Mouse (Mus musculus): Measurements from ENCODE around the gene Gm28635. TPM values are rescaled to one million over a fixed set of nuclear protein-coding genes. Genes with fewer than 3 reads are reported as not detected.

Gene Gm28635
- polyA plus RNA-seq, 1 experiment from 2014 or later: not detected

DNA sequence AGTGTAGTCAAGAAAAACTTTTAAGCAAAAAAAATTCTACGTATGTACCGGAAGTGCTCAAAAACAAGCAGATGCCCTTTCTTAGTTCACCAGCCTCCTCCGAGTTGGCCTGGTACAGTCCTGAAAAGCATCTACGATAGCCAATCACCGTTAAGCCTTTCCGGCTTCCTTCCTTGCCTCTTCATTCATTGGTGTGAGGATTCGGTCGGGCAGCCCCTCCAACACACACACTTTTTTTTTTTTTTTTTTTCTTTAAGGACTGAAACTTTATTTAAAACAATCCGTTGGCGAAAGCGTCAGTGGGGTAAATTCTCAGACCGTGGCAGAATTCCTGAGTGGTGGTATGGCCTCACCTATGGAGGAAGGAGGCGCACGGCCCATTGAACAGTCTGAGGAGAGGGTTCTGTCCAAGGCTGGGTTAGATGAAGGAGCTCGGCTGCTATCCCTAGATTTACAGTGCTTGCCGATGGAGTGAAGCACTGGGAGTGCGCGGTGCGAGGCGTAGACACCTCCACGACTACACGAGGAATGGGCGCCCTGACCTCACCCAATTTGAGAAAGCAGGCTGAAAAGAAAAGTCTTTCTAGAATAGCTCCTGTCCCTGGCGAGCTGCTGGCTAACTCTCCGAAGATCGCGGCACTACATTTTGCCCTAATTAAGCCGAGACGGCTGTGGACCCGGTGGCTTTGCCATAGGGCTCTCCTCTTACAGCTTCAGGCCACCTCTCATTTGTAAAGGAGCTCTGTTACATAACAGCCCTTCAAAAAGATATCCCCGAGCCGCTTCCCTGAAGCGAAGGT is 37.9 kb upstream of the Gm28635 start:
- H3K36me3 ChIP-seq: peaks cover 16% of the 10 kb centered on the region
- peaks cover 40% of the 10 kb centered on the region for H3K4me1 ChIP-seq (replicated peaks)

DNA sequence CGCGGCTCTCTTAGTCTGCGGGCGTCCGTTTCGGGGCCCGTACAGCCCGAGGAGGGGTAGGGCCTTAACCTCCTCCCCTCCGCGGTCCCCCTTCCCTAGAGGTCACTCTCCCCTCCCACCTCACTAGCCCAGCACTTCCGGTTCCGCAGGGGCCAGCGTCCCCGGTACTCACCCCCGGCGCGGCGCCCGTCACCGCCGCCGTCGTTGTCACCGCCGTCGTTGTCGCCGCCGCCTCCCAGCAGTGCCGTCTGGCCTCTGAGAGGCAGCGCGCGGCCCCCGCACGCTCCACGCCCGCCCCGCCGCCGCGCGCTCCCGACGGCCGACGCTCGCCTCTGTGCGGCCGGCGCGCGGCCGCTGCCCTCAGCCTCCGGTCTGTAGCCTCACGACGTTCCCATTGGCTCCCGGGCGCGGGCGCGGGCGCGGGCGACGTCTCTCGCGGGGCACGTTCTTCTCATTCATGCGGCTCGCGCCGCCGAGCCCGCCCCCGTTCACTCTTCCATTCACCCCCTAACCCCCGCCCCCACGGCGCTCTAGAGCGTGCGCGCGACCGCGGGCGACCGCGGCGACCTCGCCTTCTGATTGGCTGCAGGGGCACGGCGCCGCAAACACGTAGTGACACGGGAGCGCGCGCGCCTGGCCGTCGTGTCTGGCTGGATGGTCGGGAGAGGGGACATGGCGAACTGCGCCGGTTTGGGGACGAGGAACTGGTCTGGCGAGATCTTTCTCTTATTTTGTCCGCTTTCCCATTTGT is 37.1 kb upstream of the Gm28635 start, which contains the start of gene Zdhhc5:
Zdhhc5 (minus strand) TSS at position 370 of the 751 bp plus-strand sequence.
- H3K36me3 ChIP-seq: peaks cover 17% of the 10 kb centered on the region
- peak within 1 kb of the TSS; percentile 82 for H3K4me3 ChIP-seq (replicated peaks)
- peak within 1 kb of the TSS; percentile 98 for H3K27ac ChIP-seq
- peaks cover 47% of the 10 kb centered on the region for H3K4me1 ChIP-seq (replicated peaks)
- no peaks in the 10 kb centered on the region for H3K9me3 ChIP-seq (replicated peaks)
- DNase-seq (peak; percentile 98), ATAC-seq (ENCODE audit: low read depth) (peak; percentile 89)
- no peaks in the 10 kb centered on the region for H3K27me3 ChIP-seq
- under 1% methylated on average over 86 of the region's 107 CpGs for WGBS (ENCODE audit: insufficient replicate concordance)
- peak within 1 kb of the TSS; percentile 98 for H3K9ac ChIP-seq
- peak within 1 kb of the TSS; percentile 84 for H3K4me2 ChIP-seq

More for the DNA sequence above, 37.9 kb upstream of the Gm28635 start:
- Histone ChIP-seq H3K27ac (peak overlapping the region; percentile 98), H3K27me3 (no peaks in the 10 kb centered on the region), H3K9me3 (replicated peaks) (no peaks in the 10 kb centered on the region), H3K4me2 (peak overlapping the region; percentile 84), H3K4me3 (replicated peaks) (peak overlapping the region; percentile 82), H3K9ac (peak overlapping the region; percentile 98)
- DNase-seq (no peak), ATAC-seq (ENCODE audit: low read depth) (peak; percentile 86)
- WGBS (ENCODE audit: insufficient replicate concordance): under 1% methylated on average over 33 of the region's 33 CpGs

DNA sequence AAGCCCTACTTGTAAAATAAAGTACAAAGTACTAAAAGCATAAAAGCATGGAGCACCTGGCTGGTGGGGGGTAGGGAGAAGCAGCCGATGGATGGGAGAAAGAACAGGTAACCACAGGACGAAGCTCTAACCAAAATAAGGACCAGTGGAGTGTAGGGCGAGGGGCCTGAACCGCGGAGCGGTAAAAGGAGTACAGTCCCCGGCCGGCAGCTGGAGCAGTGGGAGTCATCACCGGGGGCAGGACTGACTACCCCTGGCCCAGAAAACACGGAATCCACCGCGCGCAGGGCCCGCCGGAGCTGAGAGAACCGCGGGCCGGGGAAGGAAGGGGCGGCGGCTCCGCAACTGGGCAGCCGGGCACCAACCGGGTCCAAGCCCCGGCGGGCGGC is 36.6 kb upstream of the Gm28635 start:
- ATAC-seq (ENCODE audit: low read depth): no peak
- H3K36me3 ChIP-seq: peaks cover 22% of the 10 kb centered on the region
- DNase-seq: no peak
- peak overlapping the region; percentile 98 for H3K27ac ChIP-seq
- H3K4me1 ChIP-seq (replicated peaks): peaks cover 49% of the 10 kb centered on the region
- no peaks in the 10 kb centered on the region for H3K27me3 ChIP-seq
- H3K4me3 ChIP-seq (replicated peaks): peak overlapping the region; percentile 82
- H3K9ac ChIP-seq: peak overlapping the region; percentile 98
- H3K4me2 ChIP-seq: peak overlapping the region; percentile 75
- under 1% methylated on average over 26 of the region's 26 CpGs for WGBS (ENCODE audit: insufficient replicate concordance)
- H3K9me3 ChIP-seq (replicated peaks): no peaks in the 10 kb centered on the region

DNA sequence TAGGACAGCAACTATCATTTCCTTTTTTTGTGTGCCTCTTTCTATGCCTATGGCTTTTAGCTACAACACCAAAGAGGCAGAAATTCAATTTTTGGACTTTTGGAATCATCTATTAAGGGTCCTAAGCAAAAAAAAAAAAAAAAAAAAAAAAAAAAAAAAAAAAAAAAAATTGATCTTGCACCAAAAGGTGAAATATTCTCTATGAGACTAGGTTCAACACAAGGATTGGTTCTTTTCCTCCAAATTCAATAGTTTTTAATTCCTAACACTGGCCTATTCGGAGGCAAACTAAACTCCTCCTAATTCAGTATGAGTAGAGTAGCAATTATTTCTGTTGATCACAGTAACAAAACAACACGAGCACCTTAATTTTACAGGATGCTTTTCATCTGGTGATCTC is 34.1 kb upstream of the Gm28635 start:
- DNase-seq: no peak

DNA sequence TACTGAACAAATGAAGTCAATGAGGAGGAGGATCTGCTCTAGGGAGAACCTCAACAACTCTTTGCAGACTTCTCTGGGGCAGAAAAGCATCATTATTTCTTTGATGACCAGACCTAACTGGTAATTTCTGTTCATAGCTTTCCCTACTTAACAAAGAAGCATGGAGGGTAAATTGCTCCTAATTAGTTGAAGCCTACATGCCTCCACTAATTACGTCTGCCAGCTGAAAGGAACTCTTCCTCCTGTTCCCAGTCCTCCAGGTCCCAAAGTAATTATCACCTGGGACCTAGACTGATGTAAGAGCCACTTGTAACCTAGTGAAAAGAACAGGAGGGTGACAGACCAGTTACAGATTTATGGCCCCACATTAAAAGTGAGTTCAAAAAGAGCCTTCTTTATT is 29.7 kb upstream of the Gm28635 start:
- Histone ChIP-seq H3K9me3 (replicated peaks) (no peaks in the 10 kb centered on the region), H3K4me1 (replicated peaks) (peaks cover 66% of the 10 kb centered on the region), H3K4me2 (no peak overlapping the region), H3K9ac (no peak overlapping the region), H3K27me3 (no peaks in the 10 kb centered on the region), H3K27ac (no peak overlapping the region; the same call in 1 of the 2 replicates), H3K4me3 (replicated peaks) (no peak overlapping the region), H3K36me3 (peaks cover 81% of the 10 kb centered on the region)
- WGBS (ENCODE audit: insufficient replicate concordance): 85% methylated on average over 1 of the region's 1 CpGs
- DNase-seq (no peak), ATAC-seq (ENCODE audit: low read depth) (no peak)

More for the DNA sequence above, 34.1 kb upstream of the Gm28635 start:
- WGBS (ENCODE audit: insufficient replicate concordance): 85% methylated on average over 2 of the region's 2 CpGs
- H3K27ac ChIP-seq: no peak overlapping the region
- ATAC-seq (ENCODE audit: low read depth): no peak
- no peak overlapping the region for H3K9ac ChIP-seq
- H3K36me3 ChIP-seq: peaks cover 47% of the 10 kb centered on the region
- 0 out of 2 replicates have a peak overlapping the region, but pooled peaks have one; percentile 75 for H3K4me2 ChIP-seq
- H3K9me3 ChIP-seq (replicated peaks): no peaks in the 10 kb centered on the region
- H3K27me3 ChIP-seq: no peaks in the 10 kb centered on the region
- H3K4me3 ChIP-seq (replicated peaks): no peak overlapping the region
- peaks cover 56% of the 10 kb centered on the region for H3K4me1 ChIP-seq (replicated peaks)

DNA sequence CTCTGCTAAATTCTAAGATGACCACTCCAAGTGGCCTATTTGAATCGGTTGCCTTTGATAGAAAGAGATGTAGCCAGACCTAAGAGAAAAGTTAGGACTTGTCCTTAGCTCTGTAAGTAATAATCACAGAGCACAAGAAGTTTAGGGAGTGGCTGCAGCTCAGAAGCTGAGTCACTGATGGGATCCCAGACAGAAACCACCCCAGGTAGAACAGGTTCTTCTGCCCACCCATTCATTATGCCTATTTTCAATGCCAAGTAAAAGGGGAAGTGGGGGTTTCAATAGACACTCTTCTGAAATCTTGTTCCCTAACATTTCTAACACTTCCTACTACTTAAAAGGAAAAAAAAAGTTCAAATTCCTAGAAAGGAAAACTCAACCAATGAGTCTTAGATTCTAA is 27.5 kb upstream of the Gm28635 start:
- no peak overlapping the region for H3K27ac ChIP-seq
- H3K9ac ChIP-seq: no peak overlapping the region
- peaks cover 54% of the 10 kb centered on the region for H3K4me1 ChIP-seq (replicated peaks)
- H3K36me3 ChIP-seq: peaks cover 83% of the 10 kb centered on the region
- no peaks in the 10 kb centered on the region for H3K9me3 ChIP-seq (replicated peaks)
- 0 out of 2 replicates have a peak, but pooled peaks have one; percentile 47 for ATAC-seq (ENCODE audit: low read depth)
- H3K27me3 ChIP-seq: no peaks in the 10 kb centered on the region
- no peak overlapping the region for H3K4me3 ChIP-seq (replicated peaks)
- WGBS (ENCODE audit: insufficient replicate concordance): 73% methylated on average over 1 of the region's 1 CpGs
- no peak overlapping the region for H3K4me2 ChIP-seq
- no peak for DNase-seq

DNA sequence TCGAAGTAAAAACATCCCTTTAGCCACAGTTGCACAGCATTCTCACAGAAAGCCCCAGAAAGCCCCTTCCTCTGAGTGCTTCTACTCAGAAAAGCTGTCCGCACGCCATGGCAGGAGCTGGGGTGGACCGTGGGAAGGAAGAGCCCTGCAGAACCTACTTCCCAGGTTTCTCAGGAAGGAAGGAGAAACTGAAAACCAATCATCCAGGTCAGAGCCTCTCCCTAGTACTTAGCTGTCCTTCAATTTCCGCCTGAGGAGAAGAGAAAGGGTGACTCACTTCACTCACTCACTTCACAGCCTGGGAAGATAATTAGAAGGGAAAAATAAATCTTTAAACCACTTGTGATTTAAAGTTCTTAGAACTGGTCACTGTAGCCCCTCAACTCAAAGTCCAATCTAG is 26.5 kb upstream of the Gm28635 start:
- 65% methylated on average over 5 of the region's 5 CpGs for WGBS (ENCODE audit: insufficient replicate concordance)
- ATAC-seq (ENCODE audit: low read depth) (no peak), DNase-seq (no peak)
- Histone ChIP-seq H3K27me3 (no peaks in the 10 kb centered on the region), H3K36me3 (peaks cover 84% of the 10 kb centered on the region), H3K9me3 (replicated peaks) (no peaks in the 10 kb centered on the region), H3K4me2 (no peak overlapping the region), H3K9ac (no peak overlapping the region), H3K27ac (no peak overlapping the region), H3K4me3 (replicated peaks) (no peak overlapping the region), H3K4me1 (replicated peaks) (peaks cover 47% of the 10 kb centered on the region)

DNA sequence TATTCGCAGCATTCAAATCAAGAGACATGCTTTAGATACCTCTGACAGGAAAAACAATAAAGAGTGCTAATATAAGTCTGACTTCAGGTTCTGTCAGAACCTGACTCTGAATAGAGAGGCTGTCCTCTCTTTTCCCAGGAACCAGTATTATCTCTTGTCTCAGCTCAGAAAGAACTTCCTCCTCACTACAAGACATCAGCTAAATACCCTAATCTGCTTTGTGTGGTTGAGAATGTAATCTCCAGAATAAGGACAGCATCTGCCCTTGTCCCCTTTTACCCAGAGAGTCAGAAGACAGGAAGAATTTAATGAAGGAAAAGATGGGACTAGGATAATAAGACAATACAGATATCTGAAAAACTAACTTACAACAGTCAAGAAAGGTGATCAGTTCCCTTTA is 25.7 kb upstream of the Gm28635 start:
- 56% methylated on average over 1 of the region's 1 CpGs for WGBS (ENCODE audit: insufficient replicate concordance)
- H3K4me2 ChIP-seq: no peak overlapping the region
- peaks cover 84% of the 10 kb centered on the region for H3K36me3 ChIP-seq

DNA sequence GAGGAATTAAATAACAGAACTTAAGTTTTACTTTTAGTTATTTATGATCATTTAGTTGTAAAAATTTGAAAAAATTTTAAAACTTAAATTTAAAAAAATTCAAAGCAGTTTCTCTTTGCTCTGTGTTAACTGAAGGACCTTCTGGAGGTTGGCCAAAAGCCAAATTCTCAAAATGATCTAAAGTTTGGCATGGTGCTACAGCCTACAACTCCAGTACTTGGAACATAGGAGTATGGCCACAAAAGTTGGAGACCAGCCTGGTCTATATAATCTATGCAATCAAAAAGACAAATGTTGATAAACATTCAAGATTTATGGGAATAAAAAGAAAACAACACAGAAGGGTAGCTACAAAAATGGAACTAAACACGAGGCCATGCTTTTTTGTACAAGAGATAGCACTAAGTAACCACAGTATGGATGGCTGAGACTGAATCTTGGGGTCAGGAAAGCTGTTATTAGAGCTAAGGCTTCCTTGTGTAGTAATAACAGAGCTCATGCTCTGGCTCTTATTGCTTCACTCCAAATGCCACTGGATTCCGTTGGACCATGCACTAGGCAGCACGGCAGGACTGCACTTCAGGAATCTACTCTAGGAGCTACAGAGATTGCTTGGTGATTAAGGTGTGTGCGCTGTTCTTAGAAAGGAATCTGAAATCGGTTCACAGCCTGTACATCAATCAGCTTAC is 17.3 kb upstream of the Gm28635 start:
- H3K4me2 ChIP-seq: no peak overlapping the region
- H3K9me3 ChIP-seq (replicated peaks): no peaks in the 10 kb centered on the region
- no peak overlapping the region for H3K9ac ChIP-seq
- WGBS (ENCODE audit: insufficient replicate concordance): 86% methylated on average over 5 of the region's 5 CpGs
- no peak for ATAC-seq (ENCODE audit: low read depth)
- DNase-seq: no peak
- peaks cover 84% of the 10 kb centered on the region for H3K36me3 ChIP-seq
- H3K4me3 ChIP-seq (replicated peaks): no peak overlapping the region
- no peaks in the 10 kb centered on the region for H3K4me1 ChIP-seq (replicated peaks)
- no peak overlapping the region for H3K27ac ChIP-seq
- no peaks in the 10 kb centered on the region for H3K27me3 ChIP-seq

More for the DNA sequence above, 25.7 kb upstream of the Gm28635 start:
- no peaks in the 10 kb centered on the region for H3K27me3 ChIP-seq
- ATAC-seq (ENCODE audit: low read depth): peak; percentile 34
- no peak overlapping the region for H3K4me3 ChIP-seq (replicated peaks)
- no peak overlapping the region for H3K9ac ChIP-seq
- no peaks in the 10 kb centered on the region for H3K9me3 ChIP-seq (replicated peaks)
- no peak for DNase-seq
- peaks cover 39% of the 10 kb centered on the region for H3K4me1 ChIP-seq (replicated peaks)
- H3K27ac ChIP-seq: no peak overlapping the region; the same call in 1 of the 2 replicates

DNA sequence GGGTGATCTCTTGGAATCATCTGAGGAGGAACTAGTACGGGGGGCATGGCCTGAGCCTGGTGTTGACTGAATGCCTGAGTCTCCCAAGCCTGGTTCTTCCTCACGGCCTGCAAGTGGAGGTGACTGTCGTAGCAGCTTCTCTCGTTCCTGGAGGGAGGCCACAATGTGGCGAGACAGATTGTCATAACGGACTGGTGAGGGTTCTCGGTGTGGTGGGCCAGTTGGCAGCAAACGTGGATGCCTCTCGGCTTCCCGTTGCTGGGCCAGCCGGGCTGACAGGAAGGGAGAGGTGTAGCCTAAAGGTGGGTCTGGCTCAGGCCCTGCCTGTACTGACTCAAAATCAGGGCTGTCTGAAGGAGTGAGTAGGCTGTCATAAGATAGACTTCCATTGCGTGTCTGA is 12.2 kb upstream of the Gm28635 start:
- Histone ChIP-seq H3K9me3 (replicated peaks) (no peaks in the 10 kb centered on the region), H3K36me3 (peaks cover 94% of the 10 kb centered on the region), H3K9ac (no peak overlapping the region), H3K27ac (no peak overlapping the region), H3K4me2 (no peak overlapping the region), H3K4me1 (replicated peaks) (peaks cover 13% of the 10 kb centered on the region), H3K27me3 (no peaks in the 10 kb centered on the region), H3K4me3 (replicated peaks) (no peak overlapping the region)
- WGBS (ENCODE audit: insufficient replicate concordance): 86% methylated on average over 12 of the region's 12 CpGs
- DNase-seq (no peak), ATAC-seq (ENCODE audit: low read depth) (no peak)
